ENCODE assay signal across 23 mouse cellular contexts in genomic region chr6:82765261-82765660, GRCm38 (mm10). TPM values are rescaled to one million over a fixed set of nuclear protein-coding genes. Genes with fewer than 3 reads are reported as not detected.
DNase-seq lines count a peak whose midpoint lies in the region; ATAC-seq and TF ChIP-seq lines count a peak whose summit lies in the region.
"Had no signal": no experiment of that assay in that cellular context is flagged by ENCODE, and none has a peak within 500 bp of the region (broad histone marks: within the 10 kb centered on the region; RNA-seq: fewer than 3 reads in every experiment).

No protein-coding gene starts in this region.

- no peak for ATAC-seq in liver, embryonic 12.5 days
- no peak for ATAC-seq in heart, embryonic 16.5 days (replicated peaks; ENCODE audit: extremely low read depth, insufficient read depth, low FRiP score)
- ATAC-seq in forebrain, postnatal 0 days, result no peak
- ATAC-seq: intestine, postnatal 0 days; lung, postnatal 0 days; midbrain, embryonic 16.5 days had no signal

- no peaks in the 10 kb centered on the region for H3K27me3 ChIP-seq in heart, embryonic 10.5 days (ENCODE audit: insufficient read depth, poor library complexity, severe bottlenecking)
- H3K27me3 ChIP-seq in liver, embryonic 12.5 days (replicated peaks), result no peaks in the 10 kb centered on the region
- H3K27me3 ChIP-seq in heart, embryonic 16.5 days (ENCODE audit: control insufficient read depth, insufficient read depth, low read length), result no peaks in the 10 kb centered on the region
- no peaks in the 10 kb centered on the region for H3K27me3 ChIP-seq in embryonic facial prominence, embryonic 10.5 days (replicated peaks; ENCODE audit: low read depth, poor library complexity, severe bottlenecking)
- H3K27me3 ChIP-seq in forebrain, postnatal 0 days (ENCODE audit: insufficient read depth, low read length), result no peaks in the 10 kb centered on the region
- H3K27me3 ChIP-seq: embryonic facial prominence, embryonic 12.5 days; hindbrain, embryonic 12.5 days; limb, embryonic 13.5 days; neural tube, embryonic 13.5 days had no signal

- 0 out of 2 replicates have a peak, but pooled peaks cover under 1% of the 10 kb centered on the region for H3K36me3 ChIP-seq in heart, embryonic 10.5 days
- peaks cover 3% of the 10 kb centered on the region; the same call in 1 of the 2 replicates for H3K36me3 ChIP-seq in liver, embryonic 12.5 days
- H3K36me3 ChIP-seq in heart, embryonic 16.5 days (ENCODE audit: control insufficient read depth, insufficient read depth), result no peaks in the 10 kb centered on the region
- H3K36me3 ChIP-seq in embryonic facial prominence, embryonic 10.5 days (replicated peaks), result peaks cover 24% of the 10 kb centered on the region
- no peaks in the 10 kb centered on the region for H3K36me3 ChIP-seq in forebrain, postnatal 0 days (ENCODE audit: insufficient read depth)
- H3K36me3 ChIP-seq: embryonic facial prominence, embryonic 12.5 days; hindbrain, embryonic 12.5 days; limb, embryonic 13.5 days; neural tube, embryonic 13.5 days had no signal

- WGBS in heart, embryonic 10.5 days, result 81% methylated on average over 2 of the region's 2 CpGs
- 76% methylated on average over 2 of the region's 2 CpGs for WGBS in liver, embryonic 12.5 days (ENCODE audit: insufficient replicate concordance)
- WGBS in heart, embryonic 16.5 days, result 96% methylated on average over 2 of the region's 2 CpGs
- WGBS in embryonic facial prominence, embryonic 10.5 days, result 95% methylated on average over 2 of the region's 2 CpGs
- 100% methylated on average over 2 of the region's 2 CpGs for WGBS in forebrain, postnatal 0 days

- peak; percentile 70 for DNase-seq in heart, embryonic 10.5 days (ENCODE audit: low spot score)
- DNase-seq in heart, adult 18-20 months, result no peak
- no peak for DNase-seq in liver
- no peak for DNase-seq in embryonic facial prominence, embryonic 10.5 days (ENCODE audit: low spot score)
- DNase-seq in forebrain, postnatal 0 days, result no peak
- DNase-seq: adrenal gland, postnatal 25 days; cerebellum, adult 11-12 months; cerebellum, postnatal 10 days; kidney, postnatal 36 days; retina, postnatal 1 day; right cerebral cortex, postnatal 25 days; spleen, adult 18-20 months had no signal

- no peaks in the 10 kb centered on the region for H3K9me3 ChIP-seq in heart, embryonic 10.5 days
- no peaks in the 10 kb centered on the region for H3K9me3 ChIP-seq in liver, embryonic 12.5 days (replicated peaks)
- no peaks in the 10 kb centered on the region for H3K9me3 ChIP-seq in heart, embryonic 16.5 days (replicated peaks; ENCODE audit: control insufficient read depth, low read length)
- no peaks in the 10 kb centered on the region for H3K9me3 ChIP-seq in embryonic facial prominence, embryonic 10.5 days
- H3K9me3 ChIP-seq in forebrain, postnatal 0 days (ENCODE audit: low read length), result no peaks in the 10 kb centered on the region
- H3K9me3 ChIP-seq: embryonic facial prominence, embryonic 12.5 days; hindbrain, embryonic 12.5 days; limb, embryonic 13.5 days; midbrain, embryonic 10.5 days; neural tube, embryonic 13.5 days had no signal

- H3K4me3 ChIP-seq in heart, embryonic 10.5 days, result no peak overlapping the region
- H3K4me3 ChIP-seq in liver, embryonic 12.5 days, result no peak overlapping the region
- no peak overlapping the region for H3K4me3 ChIP-seq in heart, embryonic 16.5 days (ENCODE audit: low read length)
- H3K4me3 ChIP-seq in embryonic facial prominence, embryonic 10.5 days, result no peak overlapping the region
- no peak overlapping the region for H3K4me3 ChIP-seq in forebrain, postnatal 0 days (ENCODE audit: low read depth, low read length)
- H3K4me3 ChIP-seq: embryonic facial prominence, embryonic 12.5 days; hindbrain, embryonic 12.5 days; limb, embryonic 13.5 days; midbrain, embryonic 10.5 days; myocyte; neural tube, embryonic 13.5 days had no signal

- no peak overlapping the region for H3K9ac ChIP-seq in liver, embryonic 12.5 days
- no peak overlapping the region for H3K9ac ChIP-seq in heart, embryonic 16.5 days (ENCODE audit: low read length)
- no peak overlapping the region for H3K9ac ChIP-seq in forebrain, postnatal 0 days
- H3K9ac ChIP-seq: embryonic facial prominence, embryonic 12.5 days; hindbrain, embryonic 12.5 days; limb, embryonic 13.5 days; neural tube, embryonic 13.5 days had no signal

- H3K4me2 ChIP-seq in liver, embryonic 12.5 days, result no peak overlapping the region; the same call in 1 of the 2 replicates
- H3K4me2 ChIP-seq in heart, embryonic 16.5 days (ENCODE audit: low read depth, low read length), result no peak overlapping the region
- no peak overlapping the region for H3K4me2 ChIP-seq in forebrain, postnatal 0 days (ENCODE audit: low read depth)
- H3K4me2 ChIP-seq: embryonic facial prominence, embryonic 12.5 days; hindbrain, embryonic 12.5 days; limb, embryonic 13.5 days; neural tube, embryonic 13.5 days had no signal

- H3K4me1 ChIP-seq in heart, embryonic 10.5 days, result peaks cover 84% of the 10 kb centered on the region
- H3K4me1 ChIP-seq in liver, embryonic 12.5 days, result peaks cover 97% of the 10 kb centered on the region
- peaks cover 53% of the 10 kb centered on the region for H3K4me1 ChIP-seq in heart, embryonic 16.5 days (ENCODE audit: control insufficient read depth, insufficient read depth, low read length)
- peaks cover 26% of the 10 kb centered on the region for H3K4me1 ChIP-seq in embryonic facial prominence, embryonic 10.5 days
- H3K4me1 ChIP-seq in forebrain, postnatal 0 days (ENCODE audit: insufficient read depth), result no peaks in the 10 kb centered on the region
- H3K4me1 ChIP-seq: limb, embryonic 13.5 days had no signal

- H3K27ac ChIP-seq in heart, embryonic 10.5 days, result peak overlapping the region; percentile 86; the same call in 1 of the 2 replicates
- H3K27ac ChIP-seq in liver, embryonic 12.5 days, result peak overlapping the region; percentile 70; the same call in 1 of the 2 replicates
- peak overlapping the region; percentile 97 for H3K27ac ChIP-seq in heart, embryonic 16.5 days (ENCODE audit: low read length)
- no peak overlapping the region for H3K27ac ChIP-seq in embryonic facial prominence, embryonic 10.5 days (replicated peaks)
- H3K27ac ChIP-seq in forebrain, postnatal 0 days (ENCODE audit: low read depth, low read length), result no peak overlapping the region
- H3K27ac ChIP-seq: embryonic facial prominence, embryonic 12.5 days; hindbrain, embryonic 12.5 days; limb, embryonic 13.5 days; midbrain, embryonic 10.5 days; neural tube, embryonic 13.5 days had no signal

- no peak for TF ChIP-seq CTCF in forebrain, postnatal 0 days (IDR thresholded peaks at IDR 0.05; ENCODE audit: low read depth)

RNA-seq across cellular contexts. Expression of gene Hk2, which starts 9.0 kb away (rescaled TPM):
- polyA plus RNA-seq in heart, embryonic 10.5 days (2016; fragmentation: Nextera tagmentation; extraction: Ambion mirVana), result 42.2 and 44.8 TPM in 2 replicates
- total RNA-seq in heart, adult 18-20 months (2021), result 100 to 1,000 TPM; 338 to 357 TPM
- 10.1 and 11.1 TPM in 2 replicates for polyA plus RNA-seq in liver, embryonic 12.5 days (2016; fragmentation: Nextera tagmentation; extraction: Ambion mirVana)
- 37.4 and 46.7 TPM in 2 replicates for polyA plus RNA-seq in heart, embryonic 16.5 days (2015; fragmentation: Nextera tagmentation; extraction: Ambion mirVana)
- 27.7 and 32.3 TPM in 2 replicates for polyA plus RNA-seq in embryonic facial prominence, embryonic 10.5 days (2016; fragmentation: Nextera tagmentation; extraction: Ambion mirVana)
- total RNA-seq in forebrain, postnatal 0 days (2014; rRNA removed), result 1.8 and 2.1 TPM in 2 replicates
- 1.3 and 2.8 TPM in 2 replicates for polyA plus RNA-seq in forebrain, postnatal 0 days (2015; fragmentation: Nextera tagmentation; extraction: Ambion mirVana)

Comparison
In these comparisons a context has a peak if more than half of its experiments do, and no peak if none do; other contexts are left out.
1. H3K27ac ChIP-seq: peak in heart, embryonic 10.5 days (single experiment), liver, embryonic 12.5 days (single experiment) and heart, embryonic 16.5 days (single experiment); none in embryonic facial prominence, embryonic 10.5 days (single experiment) and forebrain, postnatal 0 days (single experiment).